Mouse (Mus musculus) neutrophil, adult 65 days (primary cell): ENCODE results near the gene Amd1. TPM values are rescaled to one million over a fixed set of nuclear protein-coding genes. Genes with fewer than 3 reads are reported as not detected.

Experiments used
- total RNA-seq: library from RNA; stranded (reverse); gene quantifications from 2 replicates; pipeline ENCODE4 v1.2.4, GENCODE M21; 2023

Amd1 gene
- 19.6 and 28.7 TPM in 2 replicates for total RNA-seq

GRCm38 (mm10) chr10:40302140-40302985, at the start of gene Amd1:
Amd1 (minus strand) TSS chr10:40302186.

DNA sequence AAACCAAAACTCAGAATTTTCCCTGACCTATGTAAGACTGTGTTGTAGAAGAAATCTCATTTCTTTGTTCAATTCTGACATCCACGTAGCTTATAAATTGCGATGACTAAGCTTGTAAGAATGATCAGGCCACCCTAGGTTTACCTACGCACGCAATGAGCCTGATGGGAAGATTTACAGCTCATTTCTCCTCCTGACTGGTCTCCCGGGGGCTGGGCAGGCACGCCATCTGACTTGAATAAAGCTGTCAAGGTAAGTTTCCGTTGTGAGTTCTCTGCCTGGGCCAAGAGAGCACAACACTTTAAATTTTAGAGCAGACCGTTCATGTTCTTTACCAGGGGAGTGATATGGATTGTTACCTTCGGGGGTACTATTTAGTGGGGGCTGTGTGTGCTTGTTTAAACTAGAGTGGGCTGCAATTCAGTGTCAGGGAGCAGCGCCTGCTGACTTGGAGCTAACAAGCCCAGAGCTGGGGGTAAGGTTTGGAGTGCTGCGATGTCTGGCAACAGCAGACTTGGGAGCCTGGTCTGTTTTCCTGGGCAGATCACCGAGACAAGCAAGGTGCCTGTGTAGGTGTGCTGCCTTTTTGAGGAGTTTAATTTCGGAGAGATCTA, 37.5 kb upstream of the Amd1 start, which contains the start of gene Cdk19:
Gene Cdk19 (plus strand): TSS at position 214 of the 614 bp plus-strand sequence.

GRCm38 (mm10) chr10:40257414-40258255, 44.4 kb downstream of the Amd1 start, which contains the start of gene Gtf3c6:
Gtf3c6 (minus strand) TSS chr10:40258108.

GRCm38 (mm10) chr10:40246374-40247165, 55.4 kb downstream of the Amd1 start, which contains the start of gene Rpf2:
Rpf2 (minus strand) TSS chr10:40247036.

Other genes with a start within 250 kb of the Amd1 start
- gene Slc16a10, start 159.9 kb downstream of the Amd1 start, total RNA-seq: 13.6 and 17.1 TPM in 2 replicates
- 5.0 and 6.6 TPM in 2 replicates for gene Rpf2, start 55.1 kb downstream of the Amd1 start, total RNA-seq
- 7.7 and 10.2 TPM in 2 replicates for gene Gtf3c6, start 44.1 kb downstream of the Amd1 start, total RNA-seq
- gene Cdk19, start 37.4 kb upstream of the Amd1 start, total RNA-seq: 32.1 and 34.0 TPM in 2 replicates